Mouse (Mus musculus) ovary, adult 18-20 months (tissue): ENCODE data around the gene Acd.
A peak's percentile ranks its signal among the peaks of the same experiment; 100 is the strongest.

Experiments
- DNase-seq: peaks from one replicate; pipeline ENCODE4 v3.0.0; 2022; ENCODE audit warnings: low spot score, mixed read lengths

Acd gene

DNA sequence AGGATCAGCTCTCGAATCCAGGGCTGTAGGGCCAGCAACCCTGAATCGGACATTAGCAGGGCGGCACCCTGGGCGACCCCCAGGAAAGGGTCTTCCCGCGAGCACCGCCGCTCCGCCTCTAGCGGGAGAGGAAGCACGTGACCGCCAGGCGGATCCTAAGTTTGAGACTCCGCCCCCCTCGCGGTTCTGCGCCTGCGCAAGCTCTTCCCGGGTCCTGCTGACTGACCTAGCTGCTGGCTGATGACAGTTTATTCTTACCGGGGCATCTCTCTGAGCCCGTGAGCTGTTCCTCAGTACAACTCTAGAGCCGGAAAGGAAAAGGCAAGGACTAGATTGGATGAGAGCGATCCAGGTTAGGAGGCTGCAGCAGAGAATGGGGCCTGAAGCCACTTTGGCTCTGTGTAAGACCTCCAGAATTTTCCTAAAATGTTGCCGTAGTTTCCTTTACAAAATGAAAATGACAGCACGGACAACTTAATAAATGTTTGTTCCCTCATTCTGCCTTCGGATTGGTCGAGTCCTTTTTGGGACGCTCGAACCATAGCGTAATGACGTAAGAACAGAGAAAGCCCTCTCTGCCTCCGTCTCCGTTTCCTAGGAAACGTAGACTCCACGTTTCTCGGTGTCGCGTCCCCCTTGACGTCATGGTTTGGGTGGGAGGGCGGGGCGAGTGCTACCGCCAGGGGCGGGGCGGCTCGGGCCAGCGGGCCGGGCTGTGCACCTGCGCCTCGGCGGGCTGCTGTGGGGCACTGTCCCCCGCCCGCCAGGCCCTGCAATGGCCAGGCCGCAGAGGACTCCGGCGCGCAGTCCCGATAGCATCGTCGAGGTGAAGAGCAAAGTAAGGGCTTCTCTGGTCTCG lies at the start of gene Acd, which contains the start of gene Pard6a:
Gene Acd (minus strand): TSS at position 137 of the 859 bp plus-strand sequence.
Gene Pard6a (plus strand): TSS at position 183 of the 859 bp plus-strand sequence.
- peak; percentile 89 for DNase-seq

DNA sequence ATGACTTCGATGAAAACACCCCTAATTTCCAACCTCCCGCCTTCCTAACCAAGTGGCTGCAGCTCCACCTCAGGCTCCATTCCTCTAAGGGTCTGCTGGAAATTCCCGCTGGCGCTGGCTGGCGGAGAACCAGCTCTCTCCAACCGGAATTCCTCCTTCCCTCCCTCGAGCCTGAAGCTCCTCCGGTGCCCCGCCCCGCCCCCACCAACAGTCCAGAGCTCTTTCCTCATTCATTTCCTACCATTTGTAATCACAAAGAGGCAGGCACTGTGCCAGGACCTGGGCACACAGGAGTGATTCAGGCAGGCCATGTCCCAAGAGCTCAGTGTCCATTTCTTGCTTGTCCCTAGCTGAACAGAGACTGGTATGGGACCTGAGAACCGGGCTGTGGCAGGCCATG lies 49.7 kb upstream of the Acd start:
- DNase-seq, result peak; percentile 47

DNA sequence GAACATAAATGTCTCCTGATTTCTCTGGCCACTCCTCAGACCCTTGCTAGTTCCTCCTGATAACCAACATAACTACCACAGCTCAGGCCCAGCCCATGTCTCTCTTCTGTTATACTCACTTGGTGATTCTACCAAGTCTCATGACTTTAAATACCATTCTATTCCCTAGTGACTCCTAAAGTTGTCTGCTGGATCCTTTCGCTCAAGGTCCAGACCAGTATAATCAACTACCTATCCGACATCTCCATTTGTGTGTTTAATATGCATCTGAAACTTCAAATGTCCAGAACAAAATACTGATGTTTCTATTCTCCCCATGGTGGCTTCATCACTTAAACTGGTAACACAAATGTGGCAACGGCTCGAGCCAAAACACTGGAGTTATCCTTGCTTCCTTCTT lies 42.4 kb upstream of the Acd start:
- DNase-seq, result no peak

DNA sequence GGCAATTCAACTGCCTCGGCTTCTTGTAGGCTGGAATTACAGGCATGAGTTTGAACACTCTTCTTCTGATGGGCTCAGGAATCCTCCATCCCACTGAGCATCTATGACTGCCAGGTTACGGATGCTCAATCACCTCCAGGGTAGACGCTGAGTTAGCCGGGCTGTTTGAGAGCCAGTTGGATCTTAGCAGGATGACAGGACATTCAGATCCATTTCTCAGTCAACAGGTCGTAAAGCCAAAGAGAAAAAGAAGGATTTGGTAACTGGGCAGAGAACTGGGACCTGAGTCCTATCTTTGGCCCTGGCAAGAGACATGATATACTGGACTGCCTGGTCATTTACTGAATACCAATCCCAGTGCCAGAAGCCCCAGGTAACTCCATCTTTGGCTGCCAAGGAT lies 38.3 kb upstream of the Acd start:
- no peak for DNase-seq

DNA sequence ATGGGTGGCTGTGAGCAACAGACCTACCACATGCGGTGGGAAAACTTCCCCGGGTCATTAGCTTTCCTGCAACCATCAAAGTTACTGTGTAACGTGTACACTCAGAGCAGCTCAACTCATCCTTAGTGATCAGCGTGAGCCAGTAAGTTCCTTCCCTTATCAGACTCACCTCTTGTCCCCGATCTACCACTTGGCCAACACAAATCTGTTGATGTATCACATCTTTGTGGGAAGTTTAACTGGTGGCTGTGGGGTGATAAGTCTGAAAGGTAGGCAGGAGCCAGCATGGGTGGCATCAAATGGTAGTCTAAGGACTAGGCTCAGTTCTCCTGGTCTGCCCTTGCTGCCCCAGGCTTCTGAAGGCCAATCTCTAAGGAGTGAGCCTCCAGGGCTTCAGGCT lies 31.3 kb upstream of the Acd start:
- DNase-seq, result no peak

DNA sequence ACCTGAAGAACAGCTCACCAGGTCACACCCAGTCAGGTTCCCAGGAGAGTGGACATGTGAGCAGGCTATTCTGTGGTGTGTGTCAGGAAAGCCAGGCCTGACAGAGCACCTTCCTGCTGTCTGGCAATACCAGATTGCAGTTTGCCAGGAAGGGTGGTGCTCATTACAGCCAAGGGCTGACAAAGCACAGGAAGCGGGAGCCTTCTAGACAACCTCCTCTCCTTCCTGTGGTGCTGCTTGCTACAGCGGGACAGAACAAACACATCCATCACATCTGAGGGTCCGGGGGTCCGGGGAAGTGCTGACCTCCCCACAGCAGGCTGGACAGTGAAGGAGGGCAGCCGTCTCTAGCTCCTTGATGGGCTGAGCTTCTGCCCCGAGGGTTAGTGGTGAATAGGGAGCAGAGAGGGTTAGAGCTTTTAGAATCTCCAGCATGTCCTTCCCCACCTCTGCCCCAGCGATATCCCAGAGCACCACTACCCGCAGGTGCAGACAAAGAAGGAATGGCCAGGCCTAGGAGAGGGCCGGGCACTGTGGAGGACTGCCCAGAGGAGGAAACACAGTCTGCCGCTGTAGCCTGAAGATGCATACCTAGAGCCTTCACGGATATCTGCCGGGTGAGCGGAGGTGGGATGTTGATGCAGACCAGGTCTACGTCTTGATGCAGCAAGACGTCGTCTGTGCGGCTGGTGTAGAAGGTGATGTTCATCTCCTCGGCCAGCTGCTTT lies 26.7 kb upstream of the Acd start:
- no peak for DNase-seq

DNA sequence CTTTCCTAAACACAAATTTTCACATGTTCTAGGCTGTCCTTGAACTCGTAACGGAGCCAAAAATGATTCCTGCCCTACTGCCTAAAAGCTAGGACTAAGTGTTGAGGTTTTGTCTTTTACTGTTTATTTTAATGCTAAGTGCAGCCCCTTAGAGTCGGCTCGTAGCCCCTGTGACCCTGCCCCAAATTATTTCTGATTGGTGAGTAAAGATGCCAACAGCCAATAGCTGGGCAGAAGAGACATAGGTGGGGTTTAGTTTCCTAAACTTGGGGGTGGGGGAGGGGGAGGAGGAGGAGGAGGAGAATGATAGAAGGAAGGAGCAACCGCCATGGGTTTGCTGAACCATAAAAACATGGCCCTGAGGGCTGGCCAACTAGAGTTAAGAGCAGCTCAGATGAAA lies 24.8 kb upstream of the Acd start:
- DNase-seq, result no peak

DNA sequence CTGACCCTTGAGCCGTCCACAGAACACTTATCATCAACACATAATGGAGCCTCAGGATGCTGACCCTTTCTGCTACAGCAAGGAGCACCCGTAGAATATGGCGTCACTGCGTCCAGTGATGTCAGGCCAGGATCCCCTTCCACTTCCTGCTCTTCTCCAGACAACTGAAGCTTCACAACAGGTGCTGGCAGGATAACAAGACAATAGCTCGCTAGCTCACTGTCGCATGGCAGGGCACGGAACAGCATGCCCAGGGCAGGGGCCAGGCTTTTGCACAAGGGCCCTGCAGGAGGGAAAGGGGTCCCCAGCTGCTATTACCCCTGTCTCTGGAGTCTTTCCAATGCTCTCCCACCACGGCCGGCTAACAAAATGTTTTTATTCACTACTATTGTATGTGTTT lies 22.0 kb upstream of the Acd start:
- no peak for DNase-seq

DNA sequence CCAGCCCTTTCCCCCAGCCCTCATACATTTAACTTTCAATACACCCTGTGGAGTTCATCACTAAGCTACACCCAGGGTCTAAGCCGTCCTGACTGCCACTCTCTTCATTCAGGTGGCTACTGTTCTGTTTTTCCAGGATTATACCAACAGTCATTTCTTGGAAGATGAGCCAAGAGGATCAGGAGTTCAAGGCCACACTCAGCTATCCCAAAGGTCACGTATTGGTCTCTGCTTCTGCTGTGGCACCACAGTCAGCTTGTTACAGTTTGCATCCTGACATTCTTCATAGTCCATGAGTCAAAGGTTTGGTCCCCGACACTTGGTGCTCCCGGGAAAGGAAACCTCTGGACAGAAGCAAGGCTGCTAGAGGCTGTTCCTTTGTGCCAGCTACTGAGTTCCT lies 18.7 kb upstream of the Acd start:
- no peak for DNase-seq

DNA sequence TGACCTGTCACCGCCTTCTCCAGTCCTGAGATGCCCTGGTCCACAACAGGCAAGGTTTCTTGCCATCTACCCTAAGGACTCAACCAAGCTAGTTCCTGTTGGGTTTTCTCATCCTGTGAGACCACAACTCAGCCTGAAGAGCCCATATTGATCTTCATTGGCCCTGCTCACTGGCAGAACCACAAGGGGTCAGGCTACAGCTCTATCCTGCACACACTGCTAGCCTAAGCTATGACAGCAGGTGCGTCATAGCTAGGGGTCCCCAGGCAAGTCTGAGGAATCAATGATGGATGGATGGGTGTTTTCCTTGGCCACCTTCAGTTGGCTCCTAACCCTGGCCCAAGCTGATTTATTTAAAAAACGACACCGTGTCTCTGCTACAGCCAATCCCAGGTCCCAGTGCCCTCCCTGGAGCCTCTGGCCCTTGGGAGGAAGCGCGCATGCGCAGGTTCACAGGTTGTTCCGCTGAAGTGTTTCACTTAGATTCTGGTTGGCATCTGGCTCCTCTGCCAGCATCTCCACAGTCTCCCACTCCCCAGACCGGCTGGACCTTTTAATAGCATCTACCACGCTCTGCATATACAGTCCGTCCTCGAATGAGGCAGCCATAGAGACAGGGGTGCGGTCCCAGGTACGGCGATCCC lies 15.5 kb upstream of the Acd start:
- no peak for DNase-seq

DNA sequence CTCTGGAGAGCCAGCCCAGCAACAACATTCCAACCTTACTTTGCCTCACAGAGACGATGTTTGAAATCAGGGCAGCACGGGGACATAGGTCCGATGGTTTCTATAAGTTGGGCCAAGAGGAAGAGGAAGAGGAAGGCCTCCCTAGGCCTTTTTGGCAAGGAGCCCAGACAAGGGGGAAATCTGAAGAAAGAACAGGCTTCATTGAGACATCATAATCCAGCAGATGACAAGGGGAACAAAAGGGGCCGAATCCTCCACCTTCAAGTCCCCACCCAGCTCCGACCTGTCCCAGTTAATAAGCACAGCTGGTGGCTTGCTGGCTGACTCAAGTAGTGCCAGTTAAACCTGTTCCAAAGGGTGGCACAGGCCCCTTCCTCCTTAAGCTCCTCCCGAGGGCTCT lies 14.1 kb upstream of the Acd start:
- no peak for DNase-seq

DNA sequence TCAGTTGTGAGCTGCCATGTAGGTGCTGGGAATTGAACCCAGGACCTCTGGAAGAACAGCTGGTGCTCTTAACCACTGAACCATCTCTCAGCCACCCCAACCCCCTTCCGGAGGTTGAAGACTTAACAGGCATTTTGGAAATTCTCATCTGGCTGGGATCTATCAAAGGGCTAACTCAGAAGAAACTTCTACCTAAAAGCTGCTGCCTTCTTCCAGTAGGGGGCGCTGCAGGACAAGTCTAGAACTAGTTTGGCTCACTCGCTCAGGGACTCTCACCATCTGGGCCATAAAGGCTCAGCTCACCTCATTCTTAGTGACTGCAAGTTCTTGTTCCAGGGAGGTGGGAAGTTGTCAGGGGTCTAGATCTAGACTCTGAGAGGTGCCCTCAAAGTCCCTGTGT lies 13.2 kb upstream of the Acd start:
- peak; percentile 55 for DNase-seq

DNA sequence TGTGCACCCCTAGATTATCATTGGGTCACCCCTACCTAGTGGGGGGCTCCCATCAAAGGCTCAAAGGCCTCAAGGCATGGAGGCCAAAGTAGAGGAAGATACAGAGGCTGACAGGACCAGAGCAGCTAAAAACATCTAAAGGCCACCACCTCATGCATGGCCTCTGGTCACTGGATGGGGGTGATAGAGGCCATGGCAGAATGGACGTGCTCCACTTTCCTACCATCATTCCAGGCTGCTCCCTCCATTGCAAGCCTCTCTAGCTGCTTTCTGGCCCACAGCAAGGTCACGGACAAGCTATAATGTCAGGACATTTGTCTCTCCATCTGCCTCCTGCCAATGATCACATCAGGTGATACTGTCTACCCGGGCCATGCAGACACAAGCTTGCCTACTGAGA lies 11.4 kb upstream of the Acd start:
- DNase-seq, result no peak

DNA sequence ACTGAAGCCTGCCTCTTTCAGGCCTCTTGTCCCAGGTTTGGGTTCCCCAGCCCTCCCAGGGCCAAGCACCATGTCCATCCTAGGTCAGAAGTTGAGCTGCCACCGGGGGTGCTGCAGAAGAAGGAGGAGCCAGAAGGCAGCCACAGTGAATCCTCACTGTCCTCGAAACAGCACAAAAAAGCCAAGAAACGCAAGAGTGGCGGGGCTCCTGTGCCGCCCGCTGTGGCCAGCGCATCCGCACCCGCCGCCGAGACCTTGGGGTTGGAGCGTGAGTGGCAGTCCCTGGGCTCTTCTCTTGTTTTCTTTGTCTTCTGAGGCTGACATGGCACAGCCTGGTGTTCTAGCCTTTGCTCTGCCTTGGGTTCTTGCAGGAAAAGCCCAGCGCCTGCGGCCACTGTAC lies 8.4 kb upstream of the Acd start:
- no peak for DNase-seq

DNA sequence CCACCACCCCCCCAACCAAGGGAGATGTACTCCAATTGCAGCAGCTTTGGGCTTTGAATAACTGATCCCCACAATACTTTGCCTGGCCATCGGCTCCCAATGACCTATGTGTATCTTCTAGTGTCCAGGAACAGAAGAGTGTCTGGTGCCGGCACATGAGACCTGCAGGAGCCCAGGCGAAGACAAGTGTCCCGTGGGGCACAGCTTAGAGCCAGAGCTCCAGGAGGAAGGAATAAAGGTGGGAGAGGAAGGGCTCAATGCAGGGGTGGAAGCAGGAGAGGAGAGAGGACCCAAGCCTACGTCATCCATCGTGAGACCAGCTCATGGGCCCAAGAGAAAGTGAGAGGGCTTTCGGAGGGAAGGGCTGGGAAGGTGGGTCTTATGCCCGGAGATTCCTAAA lies 7.8 kb upstream of the Acd start:
- DNase-seq, result no peak

DNA sequence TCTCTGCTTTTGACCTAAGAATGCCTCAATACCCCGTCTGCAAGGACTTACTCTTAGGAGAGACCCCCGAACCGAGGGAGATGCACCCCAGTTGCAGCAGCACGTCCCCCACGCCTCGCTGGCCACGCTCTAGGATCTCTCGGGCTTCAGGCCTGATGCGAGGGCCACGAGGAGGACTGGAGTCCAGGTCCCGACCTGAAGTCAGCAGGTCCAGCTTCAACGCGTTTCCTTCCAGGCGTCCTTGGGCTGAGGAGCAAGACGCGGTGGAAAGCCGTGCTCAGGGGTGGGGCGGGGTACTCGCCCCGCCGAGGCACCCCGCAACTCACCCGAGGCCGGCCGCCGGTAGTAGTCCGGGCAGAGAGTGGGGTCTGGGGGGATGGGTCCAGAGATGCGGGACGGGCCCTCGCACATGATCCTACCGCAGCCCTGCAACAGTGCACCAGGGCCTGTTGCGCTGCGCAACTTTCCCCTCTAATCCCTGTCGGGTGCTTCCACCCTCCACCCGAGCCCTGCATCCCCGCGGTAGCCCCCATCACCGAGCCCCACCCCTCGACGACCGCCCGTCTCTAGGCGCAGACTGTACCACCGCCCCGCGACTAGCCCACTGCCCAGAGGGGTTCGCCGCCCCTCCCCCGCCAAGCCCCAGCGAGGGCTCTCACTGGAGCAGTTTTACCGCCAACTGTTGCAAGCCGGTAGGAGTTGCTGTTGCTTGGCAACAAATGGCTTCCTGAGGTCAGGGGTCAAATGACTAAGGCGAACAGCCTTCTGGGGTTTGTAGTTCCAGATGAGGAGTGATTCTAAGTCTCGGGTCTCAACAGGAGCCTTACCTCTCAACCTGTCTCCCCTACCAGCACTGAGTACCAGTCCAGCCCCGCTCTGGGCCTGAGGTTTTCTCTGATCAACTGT lies 6.8 kb upstream of the Acd start, which contains the start of the genes 4933405L10Rik and Enkd1:
Gene 4933405L10Rik (plus strand): TSS at position 158 of the 906 bp plus-strand sequence.
Gene Enkd1 (minus strand): TSS at position 713 of the 906 bp plus-strand sequence.
- peak; percentile 78 for DNase-seq

DNA sequence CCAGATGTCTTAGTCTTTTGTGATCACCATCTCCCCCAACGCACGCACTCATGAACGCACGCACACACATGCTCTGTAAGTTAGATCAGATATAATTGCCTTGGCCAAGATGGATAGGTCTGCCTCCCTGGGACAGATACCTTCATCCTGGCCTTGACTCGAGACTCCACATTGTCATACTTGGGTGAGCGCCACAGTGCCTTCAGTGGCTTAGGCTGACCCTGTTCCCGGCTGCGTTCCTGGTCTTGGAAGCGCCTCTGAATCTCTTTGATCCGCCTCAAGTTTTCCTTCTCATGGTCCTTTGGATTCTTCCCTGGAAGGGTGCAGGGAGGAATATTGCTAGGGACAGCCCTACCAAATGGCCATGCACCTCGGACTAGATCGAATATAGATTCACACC lies 5.5 kb upstream of the Acd start:
- DNase-seq, result no peak

DNA sequence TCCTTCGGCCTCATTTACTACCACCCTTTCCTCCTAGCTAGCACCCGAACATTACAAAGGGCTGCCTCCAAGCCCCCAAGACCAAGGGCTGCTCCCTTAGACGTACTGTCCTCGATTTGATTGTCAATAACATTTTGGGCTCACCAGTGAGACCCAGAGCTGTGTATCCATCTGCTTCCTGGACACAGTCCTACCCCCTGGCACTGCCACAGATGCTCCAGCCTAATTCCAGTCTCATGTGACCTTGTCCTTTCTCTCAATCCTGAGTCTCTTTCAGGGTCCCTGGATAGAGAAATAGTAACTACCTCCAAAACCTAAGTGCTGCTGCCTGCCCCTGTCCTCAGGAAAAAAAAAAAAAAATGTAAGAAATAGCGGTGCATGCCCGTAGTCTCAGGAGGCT lies 4.1 kb upstream of the Acd start:
- DNase-seq, result no peak

DNA sequence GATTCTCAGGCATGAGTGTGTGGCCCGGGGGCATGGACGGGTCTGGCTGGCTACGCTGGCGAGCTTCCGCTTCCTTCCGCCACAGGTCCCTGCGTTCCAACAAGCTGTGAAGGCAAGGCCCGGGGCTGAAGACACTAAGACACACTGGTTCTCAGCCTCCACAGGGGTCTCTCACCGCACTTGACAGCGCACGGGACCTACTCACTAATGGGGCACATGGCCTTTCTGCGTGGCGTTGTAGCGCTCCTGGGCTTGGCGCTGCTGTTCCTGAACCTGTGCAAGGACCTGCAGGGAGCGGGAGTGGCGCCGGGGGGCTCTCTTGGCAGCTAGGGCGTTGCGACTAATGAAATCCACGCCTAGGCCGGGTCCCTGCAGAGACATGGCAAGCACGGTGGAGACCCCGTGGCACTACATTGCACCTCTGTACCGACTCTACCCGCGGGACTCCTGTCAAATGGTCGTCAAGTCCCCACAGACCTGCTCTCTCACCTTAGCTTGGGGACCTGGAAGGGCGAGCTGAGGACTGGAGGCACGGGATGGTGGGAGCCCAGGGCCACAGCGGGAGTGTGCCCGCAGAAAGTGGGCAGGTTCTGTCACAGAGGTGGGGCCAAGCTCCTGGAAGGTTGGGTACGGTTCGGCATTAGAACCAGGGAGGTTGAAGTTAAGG lies 3.4 kb upstream of the Acd start:
- no peak for DNase-seq

DNA sequence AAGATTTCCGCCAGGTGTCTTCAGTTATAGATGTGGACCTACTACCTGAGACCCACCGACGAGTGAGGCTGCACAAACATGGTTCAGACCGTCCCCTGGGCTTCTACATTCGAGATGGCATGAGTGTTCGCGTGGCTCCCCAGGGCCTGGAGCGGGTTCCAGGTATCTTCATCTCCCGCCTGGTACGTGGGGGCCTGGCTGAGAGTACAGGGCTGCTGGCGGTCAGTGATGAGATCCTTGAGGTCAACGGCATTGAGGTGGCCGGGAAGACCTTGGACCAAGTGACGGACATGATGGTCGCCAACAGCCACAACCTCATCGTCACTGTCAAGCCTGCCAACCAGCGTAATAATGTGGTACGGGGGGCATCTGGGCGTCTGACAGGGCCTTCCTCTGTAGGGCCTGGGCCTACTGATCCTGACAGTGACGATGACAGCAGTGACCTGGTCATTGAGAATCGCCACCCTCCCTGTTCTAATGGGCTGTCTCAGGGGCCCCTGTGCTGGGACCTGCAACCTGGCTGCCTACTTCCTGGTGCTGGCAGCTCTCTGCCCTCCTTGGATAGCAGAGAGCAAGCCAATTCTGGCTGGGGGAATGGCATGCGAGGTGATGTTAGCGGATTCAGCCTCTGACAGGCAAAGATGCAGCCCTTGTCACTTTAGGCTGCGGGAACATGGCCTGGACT lies 2.0 kb upstream of the Acd start:
- no peak for DNase-seq

DNA sequence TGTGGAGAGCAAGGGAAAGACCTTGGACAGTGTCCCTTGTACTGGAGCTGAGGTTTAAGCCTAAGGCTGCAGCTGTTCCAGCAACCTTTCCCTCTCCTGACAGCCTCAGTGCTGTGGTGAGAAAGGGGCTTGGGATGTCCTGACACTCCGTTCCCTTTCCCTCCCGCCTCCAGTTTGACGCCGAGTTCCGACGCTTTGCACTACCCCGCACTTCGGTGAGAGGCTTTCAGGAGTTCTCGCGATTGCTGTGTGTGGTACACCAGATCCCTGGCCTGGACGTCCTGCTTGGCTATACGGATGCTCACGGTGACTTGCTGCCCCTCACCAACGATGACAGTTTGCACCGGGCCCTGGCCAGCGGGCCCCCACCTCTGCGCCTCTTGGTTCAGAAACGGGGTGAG lies 1.1 kb upstream of the Acd start:
- no peak for DNase-seq
